Mouse (Mus musculus) myocyte (in vitro differentiated cells): ENCODE data around the gene Cactin.

ENCODE experiments used
- CEBPB ChIP-seq: IDR thresholded peaks from 2 replicates; pipeline ENCODE4 v1.6.1; 2011; ENCODE audit warnings: mild to moderate bottlenecking, moderate library complexity; ENCODE audit not compliant: poor library complexity, insufficient read depth, severe bottlenecking
- E2F4 ChIP-seq: IDR thresholded peaks from one replicate; pipeline ENCODE4 v1.6.1; 2011; ENCODE audit warnings: mild to moderate bottlenecking, control low read depth, moderate library complexity; ENCODE audit not compliant: insufficient read depth
- MYOD1 ChIP-seq, 3 experiments: IDR thresholded peaks; one replicate each; pipeline ENCODE4 v1.6.1; 2011; ENCODE audit warnings: control low read depth in 2 of 3, low read depth in 2 of 3, mild to moderate bottlenecking in 2 of 3, moderate library complexity in 1 of 3; ENCODE audit not compliant: insufficient read length in 2 of 3, control insufficient read depth in 1 of 3
- MYOG ChIP-seq, 3 experiments: IDR thresholded peaks; one replicate each; pipeline ENCODE4 v1.6.1; 2011; ENCODE audit warnings: control low read depth in 2 of 3, low read depth in 2 of 3, mild to moderate bottlenecking in 2 of 3; ENCODE audit not compliant: insufficient read length in 2 of 3, control insufficient read depth in 1 of 3, insufficient read depth in 1 of 3
- POLR2A ChIP-seq: IDR thresholded peaks from one replicate; pipeline ENCODE4 v1.6.1; 2011; ENCODE audit warnings: low read depth, mild to moderate bottlenecking, control low read depth, moderate library complexity; ENCODE audit not compliant: insufficient read length
- POLR2AphosphoS2 ChIP-seq: IDR thresholded peaks from one replicate; pipeline ENCODE4 v1.6.1; 2011; ENCODE audit warnings: low read depth, control low read depth; ENCODE audit not compliant: insufficient read length
- REST ChIP-seq: IDR thresholded peaks from one replicate; pipeline ENCODE4 v1.6.1; 2011; ENCODE audit warnings: mild to moderate bottlenecking, control low read depth, moderate library complexity; ENCODE audit not compliant: insufficient read depth, insufficient read length
- SRF ChIP-seq: IDR thresholded peaks from one replicate; pipeline ENCODE4 v1.6.1; 2011; ENCODE audit warnings: low read depth; ENCODE audit not compliant: control insufficient read depth, insufficient read length
- TCF12 ChIP-seq: IDR thresholded peaks from one replicate; pipeline ENCODE4 v1.6.1; 2011; ENCODE audit warnings: mild to moderate bottlenecking, control low read depth; ENCODE audit not compliant: poor library complexity, insufficient read depth, severe bottlenecking
- TCF3 ChIP-seq: IDR thresholded peaks from one replicate; pipeline ENCODE4 v1.6.1; 2011; ENCODE audit warnings: low read depth, control low read depth; ENCODE audit not compliant: insufficient read length
- USF1 ChIP-seq: IDR thresholded peaks from one replicate; pipeline ENCODE4 v1.6.1; 2011; ENCODE audit warnings: low read depth, mild to moderate bottlenecking, control low read depth, moderate library complexity

DNA sequence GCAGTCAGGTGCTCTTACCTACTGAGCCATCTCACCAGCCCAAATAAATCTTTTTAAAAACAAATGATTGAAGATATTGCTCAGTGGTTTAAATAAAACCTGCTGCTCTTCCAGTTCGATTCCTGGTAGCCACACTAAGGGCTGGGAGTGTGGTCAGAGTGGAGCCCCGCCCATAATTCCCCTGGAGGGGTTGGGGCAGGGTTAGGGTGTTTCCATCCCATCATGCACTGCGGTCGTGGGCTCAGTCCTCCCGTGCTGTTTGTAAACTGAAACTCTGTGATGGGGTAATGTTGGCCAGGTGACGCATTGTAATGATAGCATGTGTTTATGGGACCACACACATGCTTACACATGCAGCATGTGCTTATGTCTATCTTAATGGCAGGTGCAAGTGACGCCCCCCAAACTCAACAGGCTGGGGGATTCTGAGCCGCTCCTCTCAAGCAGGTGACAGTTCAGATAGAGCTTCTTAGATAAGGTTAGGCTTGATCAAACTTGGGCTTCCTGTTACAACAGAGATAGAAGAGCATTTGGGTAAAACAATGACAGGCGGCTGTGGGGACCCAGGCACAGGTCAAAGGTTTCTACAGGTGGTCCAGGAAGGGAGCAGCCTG, 30.9 kb downstream of the Cactin start:
- TF ChIP-seq REST (no peak), POLR2A (no peak), MYOD1 (IDR thresholded peaks at IDR 0.05; ENCODE audit: control insufficient read depth in 1 of 3, insufficient read length in 2 of 3, low read depth in 2 of 3) (peak in 2 of 3 experiments; percentile 30 to 54), E2F4 (no peak), POLR2AphosphoS2 (no peak), CEBPB (no peak), TCF12 (no peak), SRF (no peak), USF1 (no peak), MYOG (IDR thresholded peaks at IDR 0.05; ENCODE audit: control insufficient read depth in 1 of 3, insufficient read depth in 1 of 3, insufficient read length in 2 of 3, low read depth in 2 of 3) (peak in 1 of 3 experiments; percentile 19), TCF3 (no peak)
